Mouse (Mus musculus) embryonic facial prominence, embryonic 10.5 days (tissue): ENCODE measurements around the gene Ing5. TPM values are rescaled to one million over a fixed set of nuclear protein-coding genes. Genes with fewer than 3 reads are reported as not detected.
"Not testable (repeated sequence)": the region's sequence is repeated elsewhere in the genome, so short reads cannot be mapped to it uniquely, and the experiment has no call there.

ENCODE experiments used
- DNase-seq: peaks from one replicate; pipeline ENCODE4 v3.0.0-alpha.2; 2017; ENCODE audit warnings: low spot score
- H3K27ac ChIP-seq: fragments of 300-500 bp; sonication (generic); replicated peaks from 2 replicates; pipeline ENCODE4 v1.5.1; 2016; ENCODE audit warnings: mild to moderate bottlenecking
- H3K27me3 ChIP-seq: fragments of 300-500 bp; sonication (generic); replicated peaks from 2 replicates; pipeline ENCODE4 v1.6.1; 2016; ENCODE audit warnings: low read depth, mild to moderate bottlenecking; ENCODE audit not compliant: poor library complexity, severe bottlenecking
- H3K36me3 ChIP-seq: fragments of 300-500 bp; sonication (generic); replicated peaks from 2 replicates; pipeline ENCODE4 v1.6.1; 2016; ENCODE audit warnings: mild to moderate bottlenecking, moderate library complexity
- H3K4me1 ChIP-seq: fragments of 300-500 bp; sonication (generic); 2 replicates; pipeline ENCODE4 v1.6.1; 2016
- H3K4me3 ChIP-seq: fragments of 300-500 bp; sonication (generic); 2 replicates; pipeline ENCODE4 v1.5.1; 2016; ENCODE audit warnings: mild to moderate bottlenecking, moderate library complexity
- H3K9me3 ChIP-seq: fragments of 300-500 bp; sonication (generic); 2 replicates; pipeline ENCODE4 v1.6.1; 2016; ENCODE audit warnings: mild to moderate bottlenecking
- WGBS: fragments of 180-500 bp; shearing (Covaris S2); methylation state at CpG from one replicate; pipeline ENCODE4 v1.1.7; 2016; 5-methylcytosine and 5-hydroxymethylcytosine counted together
- polyA plus RNA-seq: library from polyadenylated mRNA; unstranded; fragments of >200 nt; fragmentation: Nextera tagmentation; extraction: Ambion mirVana; gene quantifications from 2 replicates; pipeline ENCODE4 v1.2.1, GENCODE M21; 2016

Ing5 gene
- polyA plus RNA-seq, 1 experiment from 2014 or later: 26.3 TPM

DNA sequence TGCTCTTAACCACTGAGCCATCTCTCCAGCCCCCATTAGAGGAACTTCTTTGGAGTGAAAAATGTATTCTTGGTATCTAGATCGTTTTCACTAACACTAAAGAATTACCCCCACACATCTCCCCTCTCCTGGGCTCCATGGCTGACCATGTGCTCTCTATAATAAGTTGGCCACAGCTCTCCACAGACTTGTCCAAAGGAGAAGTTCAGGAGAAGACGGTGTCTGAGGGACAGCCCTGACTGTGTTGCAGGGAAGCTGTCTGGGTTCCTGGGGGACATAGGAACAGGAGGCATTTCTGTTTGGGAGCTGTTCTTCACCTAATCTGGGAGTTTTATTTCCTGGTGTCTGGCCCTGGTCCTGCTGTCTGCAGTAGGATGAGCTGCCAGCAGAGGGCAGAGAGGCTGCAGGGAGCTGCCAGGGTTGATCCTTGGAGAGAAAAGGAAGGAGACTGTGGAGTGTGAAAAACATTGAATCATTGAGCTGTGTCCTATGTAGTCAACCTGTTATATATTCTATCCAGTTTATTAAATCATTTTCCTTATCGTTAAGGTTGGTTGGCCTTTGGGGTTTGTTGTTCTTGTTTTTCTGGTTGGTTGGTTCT, 42.1 kb downstream of the Ing5 start:
- H3K4me1 ChIP-seq, H3K4me3 ChIP-seq, H3K27me3 ChIP-seq, DNase-seq, H3K36me3 ChIP-seq, H3K9me3 ChIP-seq, H3K27ac ChIP-seq: not testable (repeated sequence)
- 83% methylated on average over 2 of the region's 3 CpGs for WGBS

DNA sequence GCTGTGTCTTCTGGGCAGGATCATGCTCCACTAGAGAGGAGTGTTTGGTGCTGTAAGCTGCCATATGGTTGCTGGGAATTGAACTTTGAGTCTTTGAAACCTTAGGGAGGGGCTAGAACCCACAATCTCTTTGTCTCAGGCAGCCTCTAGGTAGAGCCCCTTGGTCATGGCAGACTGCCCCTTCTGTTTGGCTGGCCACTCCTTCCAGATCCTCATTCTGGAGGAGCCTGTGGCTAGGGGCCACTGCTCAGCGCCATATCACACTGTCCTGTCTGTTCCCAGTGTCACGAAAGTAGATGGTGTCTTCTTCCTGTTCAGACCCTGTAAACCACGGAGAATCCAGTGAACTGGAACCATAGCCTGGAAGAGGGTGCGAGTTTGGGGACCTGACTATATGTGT, 52.0 kb downstream of the Ing5 start:
- H3K27ac ChIP-seq, H3K4me3 ChIP-seq, DNase-seq, H3K4me1 ChIP-seq, H3K36me3 ChIP-seq, H3K9me3 ChIP-seq, H3K27me3 ChIP-seq: not testable (repeated sequence)
- 88% methylated on average over 4 of the region's 4 CpGs for WGBS

DNA sequence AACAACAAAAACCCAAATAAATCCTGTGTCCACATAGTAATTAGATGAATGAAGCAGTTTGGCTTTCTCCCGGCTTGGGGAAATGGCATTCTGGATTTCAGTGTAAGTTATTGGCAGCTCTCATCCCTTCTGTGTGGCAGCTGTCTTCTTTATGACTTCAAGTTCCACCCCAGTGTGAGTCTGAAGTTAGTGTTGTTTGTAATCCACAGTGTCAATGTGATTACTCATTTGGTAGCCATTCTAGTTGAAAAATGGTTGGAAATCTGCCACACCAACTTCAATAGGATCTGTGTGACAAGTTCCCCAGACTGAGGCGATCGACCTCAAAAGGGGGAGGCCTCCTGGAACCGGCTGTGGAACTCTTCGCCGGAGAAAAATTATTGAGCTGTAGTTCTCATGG, 53.6 kb downstream of the Ing5 start:
- no peaks in the 10 kb centered on the region for H3K27me3 ChIP-seq
- H3K4me3 ChIP-seq: no peak overlapping the region
- H3K36me3 ChIP-seq: no peaks in the 10 kb centered on the region
- DNase-seq: no peak
- H3K9me3 ChIP-seq: no peaks in the 10 kb centered on the region
- WGBS: 93% methylated on average over 6 of the region's 6 CpGs
- no peak overlapping the region for H3K27ac ChIP-seq
- no peaks in the 10 kb centered on the region for H3K4me1 ChIP-seq

DNA sequence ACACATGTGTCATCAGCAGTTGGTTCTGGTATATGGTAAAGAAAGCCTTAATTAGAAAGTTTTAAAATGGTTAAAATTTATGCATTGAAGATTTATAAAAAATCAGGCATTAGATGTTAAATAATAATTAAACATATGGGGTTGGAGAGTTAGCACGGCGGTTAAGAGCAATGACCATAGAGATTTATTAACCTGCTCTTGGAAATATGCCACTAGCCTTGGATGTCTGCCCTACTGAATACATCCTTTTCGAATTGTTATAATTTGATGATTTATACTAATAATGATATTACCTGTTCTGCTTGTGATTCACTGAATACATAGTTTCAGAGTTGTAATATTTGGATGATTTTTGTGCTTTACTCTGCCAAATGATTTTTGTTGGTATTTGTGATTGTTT, 54.2 kb downstream of the Ing5 start:
- Histone ChIP-seq H3K36me3 (no peaks in the 10 kb centered on the region), H3K27ac (no peak overlapping the region), H3K4me1 (no peaks in the 10 kb centered on the region), H3K27me3 (no peaks in the 10 kb centered on the region), H3K9me3 (no peaks in the 10 kb centered on the region), H3K4me3 (no peak overlapping the region)
- no peak for DNase-seq
- 90% methylated on average over 3 of the region's 3 CpGs for WGBS

DNA sequence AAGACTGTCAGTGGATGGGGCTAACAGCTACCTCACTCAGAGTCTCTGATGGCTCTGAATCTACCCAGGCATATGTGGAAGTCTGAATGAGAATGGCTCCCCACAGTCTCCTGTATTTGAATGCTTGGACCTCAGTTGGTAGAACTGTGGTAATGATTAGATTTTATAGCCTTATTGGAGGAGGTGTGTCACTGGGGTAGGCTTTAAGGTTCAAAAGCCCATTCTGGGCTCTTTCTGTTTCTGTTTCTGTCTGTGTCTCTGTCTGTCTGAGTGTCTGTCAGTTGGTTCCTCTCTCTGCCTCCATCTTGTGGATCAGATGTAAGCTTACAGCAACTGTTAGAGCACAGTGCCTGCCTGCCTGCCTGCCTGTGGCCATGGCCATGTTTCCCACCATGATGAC, 55.9 kb downstream of the Ing5 start:
- no peak for DNase-seq
- Histone ChIP-seq H3K27me3 (no peaks in the 10 kb centered on the region), H3K27ac (no peak overlapping the region), H3K36me3 (no peaks in the 10 kb centered on the region), H3K9me3 (no peaks in the 10 kb centered on the region), H3K4me3 (no peak overlapping the region), H3K4me1 (no peaks in the 10 kb centered on the region)

DNA sequence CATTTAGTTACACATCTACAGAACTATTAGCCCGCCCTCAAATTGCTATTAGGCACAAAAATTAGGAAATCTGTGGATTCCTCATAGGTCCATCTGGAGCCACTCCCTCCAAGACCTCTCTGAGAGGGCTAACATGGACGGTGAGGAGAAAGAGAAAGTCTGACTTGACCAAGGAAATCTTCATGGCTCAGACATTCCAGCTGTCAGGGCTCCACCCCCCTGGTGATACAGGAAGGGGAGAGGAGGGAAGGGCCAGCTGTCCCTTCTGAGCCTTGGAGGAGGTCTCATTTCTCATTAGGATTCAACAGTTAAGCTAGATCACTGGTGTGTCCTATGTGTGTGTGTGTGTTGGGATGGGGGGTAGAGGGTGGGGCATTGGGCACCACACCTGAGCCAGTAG, 57.3 kb downstream of the Ing5 start, which contains the start of gene Gal3st2:
Gene Gal3st2, plus strand, starts transcription at position 259 of the 400 bp plus-strand sequence.
- not testable (repeated sequence) for H3K4me1 ChIP-seq, H3K27me3 ChIP-seq, H3K9me3 ChIP-seq, H3K27ac ChIP-seq, DNase-seq, H3K4me3 ChIP-seq, H3K36me3 ChIP-seq
- 64% methylated on average over 2 of the region's 2 CpGs for WGBS

Other genes with a start within 250 kb of the Ing5 start
- 164 and 174 TPM in 2 replicates for gene Stk25, start 145.3 kb upstream of the Ing5 start, polyA plus RNA-seq
- gene Bok, start 118.3 kb upstream of the Ing5 start, polyA plus RNA-seq: 38.1 and 38.6 TPM in 2 replicates
- gene Atg4b, start 52.5 kb upstream of the Ing5 start, polyA plus RNA-seq: 95.3 and 98.1 TPM in 2 replicates
- gene Thap4, start 49.1 kb upstream of the Ing5 start, polyA plus RNA-seq: 51.6 and 51.7 TPM in 2 replicates
- gene Dtymk, start 2.0 kb upstream of the Ing5 start, polyA plus RNA-seq: 280 and 291 TPM in 2 replicates
- gene D2hgdh, start 20.9 kb downstream of the Ing5 start, polyA plus RNA-seq: 15.0 and 15.7 TPM in 2 replicates
- not detected in 2 replicates for gene Gal3st2, start 57.3 kb downstream of the Ing5 start, polyA plus RNA-seq
- not detected in 2 replicates for gene Gal3st2b, start 114.3 kb downstream of the Ing5 start, polyA plus RNA-seq
- gene Gal3st2c, start 186.5 kb downstream of the Ing5 start, polyA plus RNA-seq: not detected in 2 replicates
- not detected in 2 replicates for gene Neu4, start 216.5 kb downstream of the Ing5 start, polyA plus RNA-seq
- not detected in 2 replicates for gene Pdcd1, start 248.6 kb downstream of the Ing5 start, polyA plus RNA-seq